Comparison of ENCODE assay signal across 8 mouse cellular contexts in the genomic region with DNA sequence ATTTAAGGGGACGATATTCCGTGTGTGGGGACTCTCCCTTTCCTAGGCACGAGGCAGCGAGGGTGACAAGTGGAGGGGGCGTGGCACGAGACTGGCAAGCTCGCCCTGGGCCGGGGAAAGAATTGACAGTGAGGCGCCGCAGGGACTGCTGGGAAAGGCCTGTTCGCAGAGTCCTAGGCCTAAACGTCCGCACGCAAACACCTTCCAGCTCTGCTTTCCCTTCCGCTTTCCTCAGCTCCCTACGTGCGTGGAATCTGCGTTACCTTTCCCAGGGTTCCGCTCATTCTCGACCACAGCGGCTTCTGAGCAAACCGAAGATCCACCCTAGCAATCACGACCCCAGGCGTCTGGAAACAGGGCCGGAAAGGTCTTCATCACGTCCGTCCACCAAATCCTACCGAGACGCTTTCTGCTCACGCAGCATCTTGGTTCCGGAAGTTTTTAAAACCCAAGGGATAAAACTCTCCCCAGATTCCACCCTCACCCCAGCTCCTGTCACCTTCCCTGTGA. TPM values are rescaled to one million over a fixed set of nuclear protein-coding genes. Genes with fewer than 3 reads are reported as not detected.
DNase-seq lines count a peak whose midpoint lies in the region; ATAC-seq and TF ChIP-seq lines count a peak whose summit lies in the region.

No protein-coding gene starts in this region.

- peak overlapping the region; percentile 59 to 82 (median 79) for H3K4me3 ChIP-seq in CH12.LX (replicated peaks in 1 of 3; ENCODE audit: low read depth in 2 of 3, low read length in 2 of 3, poor library complexity in 1 of 3)
- peak overlapping the region; percentile 55 for H3K4me3 ChIP-seq in forebrain, embryonic 11.5 days (ENCODE audit: low read depth, low read length)
- H3K4me3 ChIP-seq in heart, embryonic 16.5 days (ENCODE audit: low read length): peak overlapping the region; percentile 73
- peak overlapping the region; percentile 75 for H3K4me3 ChIP-seq in liver, embryonic 15.5 days (replicated peaks)
- H3K4me3 ChIP-seq in neural tube, embryonic 12.5 days: peak overlapping the region; percentile 54

- H3K9me3 ChIP-seq in CH12.LX (replicated peaks; ENCODE audit: low read length): no peaks in the 10 kb centered on the region
- no peaks in the 10 kb centered on the region for H3K9me3 ChIP-seq in forebrain, embryonic 11.5 days (ENCODE audit: control insufficient read depth, low read length)
- no peaks in the 10 kb centered on the region for H3K9me3 ChIP-seq in heart, embryonic 16.5 days (replicated peaks; ENCODE audit: control insufficient read depth, low read length)
- no peaks in the 10 kb centered on the region for H3K9me3 ChIP-seq in liver, embryonic 15.5 days (replicated peaks)
- H3K9me3 ChIP-seq in neural tube, embryonic 12.5 days: no peaks in the 10 kb centered on the region

- no peaks in the 10 kb centered on the region; the same call in 1 of the 2 replicates for H3K79me2 ChIP-seq in CH12.LX (replicated peaks; ENCODE audit: control insufficient read depth, extremely low read depth, insufficient read depth, poor library complexity, severe bottlenecking)

- in situ Hi-C loops in CH12.LX (cut with MboI; ENCODE audit: low pct_ligation_motif_present, low pct_unique_long_range_greater_than_20kb, low sequenced_read_pairs): loop anchor here (5.0 kb wide), 1 partner anchor 45 kb away; the partner anchor contains the start of gene Coa4

- dilution Hi-C loops in CH12.LX (cut with MboI; ENCODE audit: extremely low pct_ligation_motif_present, extremely low pct_unique_long_range_greater_than_20kb, low sequenced_read_pairs): no loop called here

- TF ChIP-seq POLR2A in CH12.LX (IDR thresholded peaks at IDR 0.05; ENCODE audit: low read depth, low read length): no peak; the same call in none of the 2 replicates

- peaks cover 0 to 8% of the 10 kb centered on the region in 2 experiments for H3K36me3 ChIP-seq in CH12.LX (replicated peaks in 1 of 2; ENCODE audit: control insufficient read depth in 1 of 2, insufficient read depth in 1 of 2, low read length in 1 of 2)
- no peaks in the 10 kb centered on the region for H3K36me3 ChIP-seq in forebrain, embryonic 11.5 days (ENCODE audit: control insufficient read depth, insufficient read depth, low read length)
- no peaks in the 10 kb centered on the region for H3K36me3 ChIP-seq in heart, embryonic 16.5 days (ENCODE audit: control insufficient read depth, insufficient read depth)
- no peaks in the 10 kb centered on the region for H3K36me3 ChIP-seq in liver, embryonic 15.5 days (replicated peaks)
- no peaks in the 10 kb centered on the region for H3K36me3 ChIP-seq in neural tube, embryonic 12.5 days

- DNase-seq in CH12.LX (ENCODE audit: extremely low read depth): peak; percentile 89
- peak; percentile 93 for DNase-seq in c-Kit-positive CD71-positive TER-119-negative erythroid progenitor cells, embryonic 14.5 days (ENCODE audit: low read depth)
- peak; percentile 92 for DNase-seq in forebrain, embryonic 11.5 days (ENCODE audit: low spot score)
- DNase-seq in kidney, postnatal 36 days: peak; percentile 92 to 94
- DNase-seq in telencephalon, adult 2 months (ENCODE audit: low read depth, low spot score): peak; percentile 92

- no peak for TF ChIP-seq RAD21 in CH12.LX (IDR thresholded peaks at IDR 0.05; ENCODE audit: low read depth, low read length)

- peak overlapping the region; percentile 99; the same call in 1 of the 2 replicates for H3K4me2 ChIP-seq in CH12.LX (ENCODE audit: insufficient read depth, low read depth, poor library complexity, severe bottlenecking)
- H3K4me2 ChIP-seq in forebrain, embryonic 11.5 days (ENCODE audit: low read depth, low read length, severe bottlenecking): peak overlapping the region; percentile 67
- H3K4me2 ChIP-seq in heart, embryonic 16.5 days (ENCODE audit: low read depth, low read length): peak overlapping the region; percentile 84
- peak overlapping the region; percentile 76 for H3K4me2 ChIP-seq in liver, embryonic 15.5 days
- peak overlapping the region; percentile 61 for H3K4me2 ChIP-seq in neural tube, embryonic 12.5 days (replicated peaks)

- no peak for TF ChIP-seq EP300 in CH12.LX (IDR thresholded peaks at IDR 0.05; ENCODE audit: low read length)

- ATAC-seq in forebrain, embryonic 11.5 days (replicated peaks; ENCODE audit: low FRiP score): peak; percentile 85
- peak; percentile 85 for ATAC-seq in heart, embryonic 16.5 days (replicated peaks; ENCODE audit: extremely low read depth, insufficient read depth, low FRiP score)
- ATAC-seq in liver, embryonic 15.5 days (ENCODE audit: insufficient read depth): peak; percentile 95
- ATAC-seq in neural tube, embryonic 12.5 days (ENCODE audit: low FRiP score, low read depth): peak; percentile 92

- peak overlapping the region; percentile 65; the same call in 1 of the 2 replicates for H3K27ac ChIP-seq in CH12.LX (ENCODE audit: insufficient read depth, low read depth)
- H3K27ac ChIP-seq in forebrain, embryonic 11.5 days (ENCODE audit: low read depth, low read length): peak overlapping the region; percentile 74
- H3K27ac ChIP-seq in heart, embryonic 16.5 days (ENCODE audit: low read length): peak overlapping the region; percentile 94
- H3K27ac ChIP-seq in liver, embryonic 15.5 days (replicated peaks): peak overlapping the region; percentile 83
- peak overlapping the region; percentile 65 for H3K27ac ChIP-seq in neural tube, embryonic 12.5 days

- TF ChIP-seq CTCF in CH12.LX (conservative IDR thresholded peaks at IDR 0.05 in 1 of 2, IDR thresholded peaks at IDR 0.05 in 1 of 2; ENCODE audit: low read depth in 2 of 2, low read length in 2 of 2): no peak

- no peaks in the 10 kb centered on the region for H3K27me3 ChIP-seq in CH12.LX (replicated peaks)
- no peaks in the 10 kb centered on the region for H3K27me3 ChIP-seq in forebrain, embryonic 11.5 days (ENCODE audit: control insufficient read depth, insufficient read depth, low read length)
- no peaks in the 10 kb centered on the region for H3K27me3 ChIP-seq in heart, embryonic 16.5 days (ENCODE audit: control insufficient read depth, insufficient read depth, low read length)
- no peaks in the 10 kb centered on the region for H3K27me3 ChIP-seq in liver, embryonic 15.5 days
- no peaks in the 10 kb centered on the region for H3K27me3 ChIP-seq in neural tube, embryonic 12.5 days (replicated peaks)

- H3K4me1 ChIP-seq in CH12.LX (ENCODE audit: control insufficient read depth in 1 of 2, insufficient read depth in 2 of 2): peaks cover 0 to 13% of the 10 kb centered on the region in 2 experiments; a peak in 2 of 4 replicates
- H3K4me1 ChIP-seq in forebrain, embryonic 11.5 days (replicated peaks; ENCODE audit: control insufficient read depth, insufficient read depth, low read length): no peaks in the 10 kb centered on the region
- H3K4me1 ChIP-seq in heart, embryonic 16.5 days (ENCODE audit: control insufficient read depth, insufficient read depth, low read length): peaks cover 9% of the 10 kb centered on the region
- H3K4me1 ChIP-seq in liver, embryonic 15.5 days (replicated peaks): peaks cover 27% of the 10 kb centered on the region
- H3K4me1 ChIP-seq in neural tube, embryonic 12.5 days: 0 out of 2 replicates have a peak, but pooled peaks cover 3% of the 10 kb centered on the region

- under 1% methylated on average over 31 of the region's 31 CpGs for WGBS in forebrain, embryonic 11.5 days
- WGBS in heart, embryonic 16.5 days: under 1% methylated on average over 31 of the region's 31 CpGs
- WGBS in liver, embryonic 15.5 days (ENCODE audit: insufficient replicate concordance): under 1% methylated on average over 31 of the region's 31 CpGs
- 1% methylated on average over 31 of the region's 31 CpGs for WGBS in neural tube, embryonic 12.5 days

- peak overlapping the region; percentile 94 for H3K9ac ChIP-seq in CH12.LX (ENCODE audit: insufficient read depth, low read depth)
- peak overlapping the region; percentile 86 for H3K9ac ChIP-seq in forebrain, embryonic 11.5 days (ENCODE audit: low read length)
- H3K9ac ChIP-seq in heart, embryonic 16.5 days (ENCODE audit: low read length): peak overlapping the region; percentile 91
- H3K9ac ChIP-seq in liver, embryonic 15.5 days: peak overlapping the region; percentile 77
- H3K9ac ChIP-seq in neural tube, embryonic 12.5 days: peak overlapping the region; percentile 75

TF ChIP-seq in CH12.LX, 34 proteins besides CTCF, POLR2A, EP300 and RAD21 (continues in another document):
- TF ChIP-seq PAX5 (IDR thresholded peaks at IDR 0.05; ENCODE audit: low read length) (no peak), TBP (conservative IDR thresholded peaks at IDR 0.05; ENCODE audit: low read depth, low read length) (peak; percentile 89), TCF12 (IDR thresholded peaks at IDR 0.05; ENCODE audit: low read depth, low read length) (peak; percentile 82), JUN (IDR thresholded peaks at IDR 0.05; ENCODE audit: insufficient read depth, low read depth, low read length) (no peak)

RNA-seq across cellular contexts. Expression of gene Rab6a, which starts 24.4 kb away (rescaled TPM):
- total RNA-seq in CH12.LX (2012; rRNA removed) (11.1 and 12.0 TPM in 2 replicates), CH12.LX (2014; rRNA removed) (30.7 and 35.2 TPM in 2 replicates)
- 23.2 and 30.7 TPM in 2 replicates for polyA plus RNA-seq in CH12.LX (2012; ENCODE audit: insufficient read length, low read depth)
- polyA plus RNA-seq in forebrain, embryonic 11.5 days (2014; fragmentation: Nextera tagmentation; extraction: Ambion mirVana): 147 TPM in 2 replicates
- 75.8 and 76.5 TPM in 2 replicates for polyA plus RNA-seq in heart, embryonic 16.5 days (2015; fragmentation: Nextera tagmentation; extraction: Ambion mirVana)
- polyA plus RNA-seq in liver, embryonic 15.5 days (2015; fragmentation: Nextera tagmentation; extraction: Ambion mirVana): 39.1 TPM in 2 replicates
- polyA plus RNA-seq in neural tube, embryonic 12.5 days (2016; fragmentation: Nextera tagmentation; extraction: Ambion mirVana): 196 and 227 TPM in 2 replicates

RNA-seq across cellular contexts. Expression of gene Mrpl48, which starts 25.3 kb away (rescaled TPM):
- total RNA-seq in CH12.LX (2012; rRNA removed) (39.1 and 42.5 TPM in 2 replicates), CH12.LX (2014; rRNA removed) (99.4 and 104 TPM in 2 replicates)
- 98.5 and 110 TPM in 2 replicates for polyA plus RNA-seq in CH12.LX (2012; ENCODE audit: insufficient read length, low read depth)
- 52.2 and 58.6 TPM in 2 replicates for polyA plus RNA-seq in forebrain, embryonic 11.5 days (2014; fragmentation: Nextera tagmentation; extraction: Ambion mirVana)
- polyA plus RNA-seq in heart, embryonic 16.5 days (2015; fragmentation: Nextera tagmentation; extraction: Ambion mirVana): 84.1 and 93.5 TPM in 2 replicates
- 34.0 and 41.3 TPM in 2 replicates for polyA plus RNA-seq in liver, embryonic 15.5 days (2015; fragmentation: Nextera tagmentation; extraction: Ambion mirVana)
- 68.5 and 69.9 TPM in 2 replicates for polyA plus RNA-seq in neural tube, embryonic 12.5 days (2016; fragmentation: Nextera tagmentation; extraction: Ambion mirVana)

RNA-seq across cellular contexts. Expression of gene Coa4, which starts 45.9 kb away (rescaled TPM):
- total RNA-seq in CH12.LX (2012; rRNA removed) (22.9 and 25.5 TPM in 2 replicates), CH12.LX (2014; rRNA removed) (20.3 and 24.1 TPM in 2 replicates)
- 22.0 and 24.1 TPM in 2 replicates for polyA plus RNA-seq in CH12.LX (2012; ENCODE audit: insufficient read length, low read depth)
- polyA plus RNA-seq in forebrain, embryonic 11.5 days (2014; fragmentation: Nextera tagmentation; extraction: Ambion mirVana): 18.2 and 18.6 TPM in 2 replicates
- polyA plus RNA-seq in heart, embryonic 16.5 days (2015; fragmentation: Nextera tagmentation; extraction: Ambion mirVana): 18.7 and 24.0 TPM in 2 replicates
- 11.5 and 12.3 TPM in 2 replicates for polyA plus RNA-seq in liver, embryonic 15.5 days (2015; fragmentation: Nextera tagmentation; extraction: Ambion mirVana)
- polyA plus RNA-seq in neural tube, embryonic 12.5 days (2016; fragmentation: Nextera tagmentation; extraction: Ambion mirVana): 16.3 and 17.5 TPM in 2 replicates

Comparison
In these comparisons a context has a peak if more than half of its experiments do, and no peak if none do; other contexts are left out.
1. Peak in every context shown above with its lines: DNase-seq, ATAC-seq, H3K4me3 ChIP-seq and H3K27ac ChIP-seq.